Mouse (Mus musculus) myocyte (in vitro differentiated cells): ENCODE data around the gene Emc6.

Source experiments
- CEBPB ChIP-seq: IDR thresholded peaks from 2 replicates; pipeline ENCODE4 v1.6.1; 2011; ENCODE audit warnings: mild to moderate bottlenecking, moderate library complexity; ENCODE audit not compliant: poor library complexity, insufficient read depth, severe bottlenecking
- E2F4 ChIP-seq: IDR thresholded peaks from one replicate; pipeline ENCODE4 v1.6.1; 2011; ENCODE audit warnings: mild to moderate bottlenecking, control low read depth, moderate library complexity; ENCODE audit not compliant: insufficient read depth
- MAX ChIP-seq: IDR thresholded peaks from one replicate; pipeline ENCODE4 v1.6.1; 2011; ENCODE audit warnings: low read depth, mild to moderate bottlenecking, control low read depth
- MYOD1 ChIP-seq, 3 experiments: IDR thresholded peaks; one replicate each; pipeline ENCODE4 v1.6.1; 2011; ENCODE audit warnings: control low read depth in 2 of 3, low read depth in 2 of 3, mild to moderate bottlenecking in 2 of 3, moderate library complexity in 1 of 3; ENCODE audit not compliant: insufficient read length in 2 of 3, control insufficient read depth in 1 of 3
- POLR2A ChIP-seq: IDR thresholded peaks from one replicate; pipeline ENCODE4 v1.6.1; 2011; ENCODE audit warnings: low read depth, mild to moderate bottlenecking, control low read depth, moderate library complexity; ENCODE audit not compliant: insufficient read length
- POLR2AphosphoS2 ChIP-seq: IDR thresholded peaks from one replicate; pipeline ENCODE4 v1.6.1; 2011; ENCODE audit warnings: low read depth, control low read depth; ENCODE audit not compliant: insufficient read length
- TCF3 ChIP-seq: IDR thresholded peaks from one replicate; pipeline ENCODE4 v1.6.1; 2011; ENCODE audit warnings: low read depth, control low read depth; ENCODE audit not compliant: insufficient read length
- USF1 ChIP-seq: IDR thresholded peaks from one replicate; pipeline ENCODE4 v1.6.1; 2011; ENCODE audit warnings: low read depth, mild to moderate bottlenecking, control low read depth, moderate library complexity

- no peak for TF ChIP-seq CEBPB
- no peak for TF ChIP-seq MAX
- TF ChIP-seq POLR2A = no peak
- no peak for TF ChIP-seq USF1
- TF ChIP-seq POLR2AphosphoS2 = no peak
- no peak for TF ChIP-seq TCF3
- TF ChIP-seq E2F4 = no peak
- TF ChIP-seq MYOD1 (IDR thresholded peaks at IDR 0.05; ENCODE audit: control insufficient read depth in 1 of 3, insufficient read length in 2 of 3, low read depth in 2 of 3) = no peak
Measured at GRCm38 (mm10) chr11:73162284-73162683, 14.6 kb downstream of the Emc6 start.
